Mouse (Mus musculus): ENCODE measurements around the gene Agpat3.
A peak's percentile ranks its signal among the peaks of the same experiment; 100 is the strongest.

Agpat3 gene

DNA sequence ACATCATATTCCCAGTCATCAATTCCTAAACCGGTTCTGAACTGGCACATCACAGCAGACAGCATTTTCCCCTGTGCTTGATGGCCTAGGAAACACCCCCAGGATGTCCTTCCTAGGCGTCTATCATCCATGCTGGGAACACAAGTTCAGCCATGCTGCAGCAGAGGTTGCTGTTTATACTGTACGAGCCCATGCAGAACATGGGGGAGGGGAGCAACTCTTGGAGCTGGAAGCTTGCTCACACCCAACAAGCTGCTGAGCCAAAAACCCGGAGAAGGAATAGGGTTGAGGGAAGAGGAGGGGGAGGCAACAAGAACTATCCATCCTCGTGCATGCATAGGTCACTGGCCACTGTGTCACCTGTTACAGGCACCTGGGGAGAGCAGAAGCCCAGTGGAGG, 92.0 kb downstream of the Agpat3 start:
- DNase-seq (ENCODE audit: low read depth, low spot score): no peak

DNA sequence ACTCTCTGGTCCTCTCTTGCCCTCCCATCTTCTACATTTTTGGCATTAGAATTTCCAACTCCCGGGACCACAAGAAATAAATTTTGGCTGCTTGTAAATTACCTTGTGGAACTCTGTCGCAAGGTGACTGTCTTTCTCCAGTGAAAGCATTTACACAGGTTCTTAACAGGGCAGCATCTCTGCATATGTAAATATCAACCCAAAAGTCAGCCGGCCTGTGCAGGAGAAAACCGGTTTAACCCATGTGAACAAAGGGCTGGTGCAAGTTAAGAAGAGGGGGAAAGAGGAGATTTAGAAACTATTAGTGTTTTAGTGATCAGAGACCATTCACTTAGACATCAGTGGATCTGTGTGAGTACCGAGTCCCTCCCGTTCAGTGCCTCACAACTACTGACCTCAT, 92.6 kb downstream of the Agpat3 start:
- no peak for DNase-seq (ENCODE audit: low read depth, low spot score)

DNA sequence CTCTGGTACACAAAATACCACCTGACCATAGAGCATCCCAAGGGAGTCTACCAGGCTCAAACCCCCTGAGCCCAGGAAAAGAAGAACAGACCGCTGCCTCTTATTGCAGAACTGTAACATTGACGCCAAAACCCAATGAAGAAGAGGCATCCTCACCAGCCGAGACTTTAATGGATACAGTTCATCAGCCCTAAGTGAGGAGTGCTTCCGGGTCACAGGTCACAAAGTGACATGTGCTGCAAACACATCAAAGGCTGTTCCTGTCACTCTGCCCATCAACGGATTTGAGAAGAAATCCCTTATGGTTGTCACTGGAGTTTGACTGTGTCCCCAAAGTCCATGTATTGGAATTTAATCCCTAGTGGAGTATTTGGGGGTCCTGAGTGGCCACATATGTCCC, 93.1 kb downstream of the Agpat3 start:
- DNase-seq (ENCODE audit: low read depth, low spot score): no peak

DNA sequence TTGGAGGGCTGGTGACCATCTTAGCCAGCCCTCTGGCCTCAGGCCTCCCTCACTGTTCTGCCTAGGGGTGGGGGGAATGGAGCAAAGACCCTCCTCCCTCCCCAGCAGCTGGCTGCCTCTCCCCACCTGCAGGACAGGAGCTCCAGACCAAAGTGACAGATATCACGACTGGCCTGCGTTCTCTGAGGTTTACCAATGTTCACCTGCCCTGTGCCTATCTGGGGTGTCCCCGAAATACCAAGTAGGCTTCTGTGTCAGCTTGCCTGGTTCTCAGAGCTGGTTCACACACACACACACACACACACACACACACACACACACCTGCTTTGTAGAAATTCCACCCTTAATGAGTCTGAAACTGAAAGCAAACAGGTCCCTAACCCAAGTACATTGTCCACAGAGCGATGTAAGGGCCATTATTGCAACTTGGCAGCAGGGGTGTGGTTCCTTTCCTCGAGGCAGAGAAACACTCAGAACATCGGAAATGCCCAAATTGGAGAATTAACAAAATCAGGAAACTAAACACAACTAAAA, 94.1 kb downstream of the Agpat3 start:
- no peak for DNase-seq (ENCODE audit: low read depth, low spot score)

DNA sequence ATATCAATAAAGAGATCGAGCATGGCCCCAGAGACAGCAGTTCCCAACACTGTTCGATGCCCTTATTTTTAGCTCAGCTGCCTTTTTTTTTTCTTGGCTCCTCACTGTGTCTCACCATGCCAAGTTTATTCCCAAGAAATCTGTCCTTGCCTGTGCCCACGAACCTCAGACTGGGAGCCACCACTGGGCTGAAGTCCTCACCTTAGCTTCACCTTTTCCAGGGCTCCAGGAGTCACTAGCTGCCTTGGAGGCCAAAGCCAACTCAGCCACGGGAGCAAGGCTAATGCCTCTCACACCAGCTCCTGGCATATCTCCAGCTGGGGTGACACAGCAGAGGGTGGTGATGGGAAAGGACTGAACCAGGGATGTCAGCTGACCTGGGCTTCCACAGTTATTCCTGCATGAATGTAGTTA, 96.6 kb downstream of the Agpat3 start:
- no peak for DNase-seq (ENCODE audit: low read depth, low spot score)

DNA sequence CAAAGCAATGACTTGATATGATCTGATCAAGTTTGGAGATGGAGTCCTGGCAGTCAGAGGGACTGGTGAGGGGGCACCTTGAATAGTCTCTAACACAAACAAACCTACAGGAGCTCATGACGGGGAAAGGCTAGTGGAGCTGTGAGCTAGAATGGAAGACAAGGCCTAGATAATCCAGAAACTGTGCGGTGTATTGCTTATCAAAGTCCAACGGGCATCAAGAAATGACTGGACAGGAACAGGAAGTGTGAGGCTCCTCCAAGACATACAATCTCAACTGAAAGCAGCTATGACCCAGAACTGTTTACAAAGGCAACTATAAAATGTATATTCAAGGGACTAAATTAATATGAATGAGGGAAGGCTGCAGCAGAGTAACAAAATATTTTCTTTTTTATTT, 105.1 kb downstream of the Agpat3 start:
- no peak for DNase-seq (ENCODE audit: low read depth, low spot score)

DNA sequence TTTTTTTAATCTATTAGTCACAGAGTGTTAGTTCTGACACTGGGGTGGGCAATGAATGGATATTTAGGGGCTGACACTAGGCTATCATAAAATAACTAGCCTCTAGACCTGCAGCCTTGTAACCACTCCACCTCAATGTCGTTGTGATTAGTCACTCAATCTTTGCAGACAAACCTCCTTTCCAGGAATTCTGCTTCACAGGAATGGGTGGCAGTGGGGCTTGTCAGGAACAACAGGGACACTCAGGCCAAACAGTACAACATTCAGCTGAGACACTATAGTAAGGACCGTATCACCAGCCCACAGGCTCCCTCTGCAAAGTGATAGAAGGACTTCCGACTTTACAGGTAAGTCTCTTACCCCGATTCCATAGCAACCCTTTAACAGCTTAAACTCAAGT, 105.6 kb downstream of the Agpat3 start:
- DNase-seq (ENCODE audit: low read depth, low spot score): no peak

DNA sequence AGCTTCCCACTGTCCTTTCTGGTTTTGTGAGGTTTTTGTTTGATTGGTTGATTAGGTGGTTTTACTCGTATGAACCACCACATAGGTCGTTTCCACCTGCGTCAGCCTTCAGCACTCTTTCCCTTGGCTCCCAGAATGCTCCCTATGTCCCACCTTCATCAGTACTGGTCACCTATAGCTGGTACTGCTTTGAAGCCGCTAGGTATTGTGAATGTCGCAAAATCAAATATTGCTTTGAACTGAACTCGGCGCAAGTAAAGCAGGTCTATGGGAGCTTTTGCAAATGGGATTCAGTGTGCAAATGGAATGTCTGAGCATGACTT, 107.1 kb downstream of the Agpat3 start:
- peak; percentile 10 for DNase-seq (ENCODE audit: low read depth, low spot score)

DNA sequence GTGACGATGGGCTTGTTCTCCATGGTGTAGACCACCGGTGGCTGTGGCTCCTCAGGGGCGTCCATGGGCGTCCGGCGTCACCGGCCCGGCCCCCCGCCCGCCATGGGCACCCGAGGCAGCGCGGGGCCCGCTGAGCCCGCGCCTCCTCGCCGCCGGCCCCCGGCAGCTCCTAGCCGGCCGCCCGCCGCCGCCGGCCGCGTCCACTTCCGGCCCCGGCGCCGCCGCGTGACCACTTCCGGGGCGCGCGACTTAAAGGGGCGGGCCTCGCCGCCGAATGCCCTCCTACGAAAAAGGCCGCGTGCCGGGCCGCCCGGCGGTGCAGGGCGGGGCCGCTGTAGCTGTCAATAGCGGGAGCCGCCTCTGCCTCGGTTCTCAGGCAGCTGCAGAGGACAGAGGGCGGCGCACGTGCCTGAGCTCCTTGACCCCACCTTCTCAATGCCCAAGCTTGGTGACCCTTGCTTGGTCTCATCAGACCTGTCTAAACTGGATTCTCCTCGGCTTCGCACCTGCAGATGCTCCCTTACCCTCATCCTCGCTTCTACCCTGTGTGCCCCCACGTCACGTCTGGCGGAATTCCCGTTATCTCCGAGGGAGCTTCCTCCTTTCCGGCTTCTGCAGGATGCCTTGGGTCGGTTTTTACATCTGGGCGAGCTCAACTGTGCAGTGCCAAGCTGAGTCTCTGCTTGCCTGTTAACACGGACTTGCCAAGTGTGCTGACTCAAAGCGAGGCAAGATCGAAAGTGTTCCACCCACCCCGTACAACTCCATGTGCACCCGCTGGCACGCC, 107.7 kb downstream of the Agpat3 start, which contains the start of gene Trappc10:
Gene Trappc10, minus strand, starts transcription at position 204 of the 787 bp plus-strand sequence.
- DNase-seq (ENCODE audit: low read depth, low spot score): peak; percentile 74

DNA sequence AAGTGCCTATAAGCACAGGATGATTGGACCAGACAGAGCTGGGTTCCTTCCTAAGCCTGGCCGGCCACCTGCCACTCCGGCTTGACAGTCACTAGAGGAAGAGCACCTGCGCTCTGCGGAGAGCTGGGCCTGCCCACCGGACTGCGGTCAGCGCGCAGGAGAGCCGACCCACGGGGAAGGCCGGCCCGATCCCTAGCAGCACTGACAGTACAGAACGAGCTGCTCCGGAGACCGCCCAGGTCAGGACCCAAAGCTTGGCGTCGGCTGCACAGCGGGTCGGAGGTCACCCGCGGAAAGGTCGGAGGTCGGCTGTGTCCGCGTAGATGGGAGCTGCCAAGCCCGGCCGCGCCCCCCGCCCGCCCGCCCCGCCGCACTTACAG, 108.2 kb downstream of the Agpat3 start:
- DNase-seq (ENCODE audit: low read depth, low spot score): no peak

DNA sequence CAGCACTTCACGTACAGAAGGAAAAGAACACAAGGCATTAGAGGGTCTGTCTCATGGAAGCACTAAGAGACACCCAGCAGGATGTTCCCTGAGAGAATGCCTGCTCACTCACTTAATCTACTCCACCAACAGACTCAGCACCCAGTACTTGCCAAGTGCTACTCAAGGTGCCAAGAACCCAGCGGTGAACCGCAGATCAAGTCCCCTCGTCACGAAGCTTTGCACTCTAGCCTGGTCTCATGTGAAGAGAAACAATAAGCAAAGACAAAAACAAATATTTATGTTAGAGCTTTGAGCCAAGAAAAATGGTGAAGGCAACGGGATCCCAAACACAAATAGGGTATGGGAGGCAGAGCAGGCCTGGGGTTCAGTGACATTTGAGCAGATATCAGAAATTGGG, 113.4 kb downstream of the Agpat3 start:
- DNase-seq (ENCODE audit: low read depth, low spot score): no peak

DNA sequence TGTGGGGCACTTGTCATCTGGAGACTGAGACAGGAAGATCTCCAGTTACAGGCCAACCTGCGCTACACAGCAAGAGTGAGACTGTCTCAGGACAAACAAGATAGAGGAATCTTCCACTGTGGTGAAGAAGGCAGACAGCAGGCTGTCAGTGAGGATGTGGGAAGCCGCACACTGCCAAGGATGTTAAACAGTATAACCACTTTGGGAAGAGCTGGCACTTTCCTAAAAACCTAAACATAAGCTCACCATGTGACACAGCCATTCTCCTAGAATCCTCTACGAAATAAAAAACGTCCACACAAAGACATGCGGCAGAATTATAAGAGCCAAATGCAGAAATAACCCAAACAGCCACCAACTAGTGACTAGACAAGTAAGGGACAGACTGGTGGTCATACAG, 114.0 kb downstream of the Agpat3 start:
- no peak for DNase-seq (ENCODE audit: low read depth, low spot score)

DNA sequence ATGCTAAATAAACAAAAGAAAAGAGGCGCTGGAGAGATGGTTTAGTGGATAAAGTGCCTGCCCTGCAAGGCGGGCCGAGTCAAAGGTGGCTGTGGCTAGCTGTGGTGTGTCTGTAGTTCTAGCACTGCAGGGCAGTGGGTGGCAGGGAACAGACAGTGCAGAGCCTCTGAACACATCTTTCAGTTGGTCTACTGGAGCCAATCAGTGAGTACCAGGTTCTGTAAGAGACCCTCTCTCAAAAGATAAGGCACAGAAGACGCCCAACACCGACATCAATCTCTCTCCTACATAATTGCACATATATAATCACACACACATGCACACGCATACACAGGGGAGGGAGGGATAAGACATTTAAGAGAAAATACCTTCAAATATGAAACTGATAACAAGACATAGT, 114.5 kb downstream of the Agpat3 start:
- no peak for DNase-seq (ENCODE audit: low read depth, low spot score)

DNA sequence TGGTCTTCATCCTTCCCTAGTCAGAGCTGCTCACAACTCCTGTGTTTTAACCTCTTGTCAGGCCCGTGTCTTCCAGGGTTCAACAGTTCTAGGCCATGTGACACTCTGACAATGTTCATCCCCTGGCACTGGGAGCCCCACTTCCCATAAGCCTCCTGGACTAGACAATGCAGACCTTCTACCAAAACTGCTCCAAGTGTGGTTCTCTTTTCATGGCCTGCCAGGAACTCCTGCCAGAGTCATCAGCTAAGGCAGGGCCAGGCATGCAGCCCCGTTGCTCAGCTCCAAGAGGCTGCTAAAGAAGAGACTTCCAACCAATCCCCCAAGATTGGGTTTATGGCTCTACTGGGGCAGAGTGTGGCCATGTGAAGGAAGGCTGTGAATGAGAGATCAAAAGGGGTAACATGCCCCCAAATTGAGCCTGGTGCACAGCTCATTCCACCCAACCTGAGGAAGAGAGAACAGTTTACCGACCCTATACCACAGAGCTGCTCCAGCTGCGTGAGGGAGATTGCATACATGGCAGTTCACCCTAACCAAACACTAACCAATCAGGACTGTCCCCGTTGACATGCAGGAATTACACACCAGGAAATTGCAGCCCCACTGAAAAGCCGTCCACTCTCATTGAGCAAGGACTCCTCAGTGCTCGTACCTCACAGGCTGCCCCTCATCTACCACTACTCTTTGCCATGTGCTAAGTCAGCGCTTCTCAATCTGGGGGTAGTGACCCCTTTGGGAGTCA, 115.2 kb downstream of the Agpat3 start:
- DNase-seq (ENCODE audit: low read depth, low spot score): no peak

DNA sequence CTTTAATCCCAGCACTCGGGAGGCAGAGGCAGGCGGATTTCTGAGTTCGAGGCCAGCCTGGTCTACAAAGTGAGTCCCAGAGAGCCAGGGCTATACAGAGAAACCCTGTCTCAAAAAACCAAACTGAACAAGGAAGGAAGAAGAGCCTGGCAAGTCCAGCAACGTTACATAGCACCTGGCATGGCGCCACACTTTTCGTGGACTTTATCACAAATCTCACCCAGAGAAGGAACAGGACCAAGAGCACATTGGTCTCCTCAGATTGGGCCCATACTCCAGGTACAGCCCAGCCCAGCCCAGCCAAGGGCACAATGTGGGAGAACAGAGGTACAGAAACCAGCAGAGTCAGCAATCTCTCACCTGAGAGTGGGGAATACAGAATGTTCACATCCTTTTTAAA, 118.5 kb downstream of the Agpat3 start:
- DNase-seq (ENCODE audit: low read depth, low spot score): no peak

DNA sequence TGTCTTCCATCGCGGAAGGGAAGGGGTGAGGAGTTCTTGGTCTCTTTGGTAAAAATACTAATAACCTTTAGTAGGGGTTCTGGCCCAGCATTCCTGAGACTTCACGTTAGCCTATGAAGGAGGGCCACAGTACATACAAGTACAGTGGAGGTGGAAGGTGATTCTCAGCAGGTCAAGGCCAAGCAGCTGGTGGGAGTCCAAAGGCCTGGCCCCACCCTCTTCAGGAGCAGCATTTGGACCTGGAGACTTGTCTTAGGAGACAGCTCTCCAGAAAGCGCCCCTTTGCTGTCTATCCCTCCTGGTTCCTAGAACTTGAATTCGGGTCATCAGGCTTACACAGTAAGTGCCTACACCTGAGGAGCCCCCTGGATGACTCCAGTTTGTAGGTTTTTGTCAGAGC, 119.1 kb downstream of the Agpat3 start:
- no peak for DNase-seq (ENCODE audit: low read depth, low spot score)

DNA sequence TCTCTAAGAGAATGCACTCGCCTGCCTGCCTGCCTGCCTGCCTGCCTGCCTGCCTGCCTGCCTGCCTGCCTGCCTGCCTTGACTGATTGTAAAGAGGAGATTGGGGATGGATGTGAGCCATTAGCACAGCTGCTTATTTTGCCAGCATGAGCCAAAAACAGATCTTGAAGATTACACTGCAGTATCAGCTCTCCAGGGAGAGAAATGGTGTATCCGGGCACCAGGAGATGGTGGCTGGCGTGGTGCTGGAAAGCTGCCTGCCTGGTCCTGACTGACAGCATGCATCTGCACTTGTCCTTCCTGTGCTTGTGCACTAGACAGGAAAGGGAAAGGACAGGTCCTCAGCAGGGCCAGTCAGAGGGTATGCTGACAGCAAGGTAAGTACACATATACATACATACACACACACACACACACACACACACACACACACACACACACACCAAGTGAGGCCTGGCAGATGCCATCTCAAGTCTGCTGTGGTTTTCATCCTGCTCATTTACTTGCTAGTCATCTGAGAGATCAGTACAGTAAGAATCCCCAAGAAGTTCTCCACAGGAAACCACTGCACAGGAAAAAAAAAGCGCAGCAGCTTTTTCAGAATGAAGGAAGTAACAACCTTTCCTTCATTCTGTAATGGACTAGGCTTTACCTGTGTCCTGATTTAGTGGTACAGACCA, 119.8 kb downstream of the Agpat3 start:
- DNase-seq (ENCODE audit: low read depth, low spot score): no peak

DNA sequence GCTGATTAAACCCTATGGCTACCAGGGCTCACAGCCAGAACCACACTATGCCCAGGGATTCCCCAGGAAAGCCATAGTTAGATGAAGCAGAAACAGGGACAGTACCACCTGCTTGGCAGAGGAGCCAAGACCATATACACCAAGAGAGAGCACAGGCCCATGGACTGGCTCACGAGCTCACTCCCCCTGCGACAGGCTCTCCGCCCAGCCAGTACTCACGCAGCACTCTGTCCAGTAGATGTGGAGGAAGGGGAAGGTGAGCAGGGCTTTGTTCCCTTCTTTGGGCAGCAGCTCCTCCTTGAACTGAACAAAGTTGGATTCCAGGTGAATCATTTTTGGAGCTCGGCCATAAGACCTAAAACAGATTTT, 123.7 kb downstream of the Agpat3 start:
- no peak for DNase-seq (ENCODE audit: low read depth, low spot score)

DNA sequence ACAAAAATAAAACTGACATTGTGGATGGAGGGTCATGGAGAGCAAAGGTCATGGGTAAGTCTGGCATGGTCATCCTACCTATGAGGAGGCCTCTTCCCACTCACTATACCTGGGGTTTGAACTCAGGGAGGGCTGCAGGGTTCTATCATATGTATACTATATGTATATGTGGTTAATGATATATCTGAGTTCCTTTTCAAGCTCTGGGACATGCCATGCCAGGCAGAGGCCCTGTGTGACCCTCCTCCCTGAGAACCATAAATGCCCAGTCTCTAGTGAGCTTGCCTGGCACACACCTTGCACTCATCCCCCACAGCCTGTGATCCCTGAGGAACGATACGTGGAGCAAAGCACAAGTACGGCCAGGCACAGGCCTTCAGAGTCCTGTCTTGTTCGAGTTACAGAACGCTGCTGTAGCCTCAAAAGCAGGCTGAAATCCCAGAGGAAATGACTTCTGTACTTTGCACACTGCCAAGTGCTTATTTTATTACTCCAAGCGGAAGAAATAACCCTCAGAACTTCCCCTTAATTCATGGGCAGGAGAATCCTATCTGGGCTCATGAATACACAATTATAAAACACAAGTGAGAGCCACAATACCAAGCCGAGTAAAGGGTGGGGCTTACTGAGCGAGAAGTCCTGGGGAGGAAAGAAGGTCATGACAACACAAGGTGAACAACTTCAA, 124.3 kb downstream of the Agpat3 start:
- no peak for DNase-seq (ENCODE audit: low read depth, low spot score)

DNA sequence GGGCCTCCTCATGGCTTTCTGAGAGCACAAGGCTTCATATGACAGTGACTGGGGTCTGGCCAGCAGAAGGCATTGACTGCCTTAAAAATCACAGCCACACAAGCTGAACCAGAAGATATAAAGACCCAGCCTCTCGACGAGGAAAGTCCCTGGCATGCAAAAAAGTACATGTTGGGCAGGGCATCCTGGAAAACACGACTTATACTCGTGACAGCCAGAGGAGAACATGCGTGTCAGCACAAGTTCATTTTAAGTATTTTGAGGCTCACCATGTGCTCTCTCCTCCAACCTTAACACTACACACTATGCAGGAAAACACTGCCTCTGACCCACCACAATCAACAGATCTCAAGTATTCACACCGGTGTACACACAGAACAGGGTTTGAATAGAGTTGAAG, 128.2 kb downstream of the Agpat3 start:
- no peak for DNase-seq (ENCODE audit: low read depth, low spot score)

DNA sequence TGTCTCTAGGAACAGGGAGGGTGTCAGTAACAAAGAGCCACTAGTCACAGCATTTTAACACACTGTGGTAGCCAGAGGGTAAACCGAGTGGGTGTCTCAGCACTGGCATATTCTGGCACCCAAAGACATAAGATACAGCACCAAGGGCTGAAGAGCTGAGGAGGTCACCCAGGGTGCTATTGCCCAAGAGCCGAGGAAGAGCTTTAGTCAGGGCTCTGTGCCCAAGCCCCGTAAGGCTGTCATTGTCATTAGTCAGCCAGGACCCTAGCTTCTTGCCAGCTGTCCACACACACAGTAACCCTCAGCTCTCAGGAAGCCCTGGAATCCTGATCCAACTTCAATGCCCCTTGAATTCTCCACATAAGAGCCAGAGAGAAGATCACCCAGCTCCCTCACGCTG, 129.4 kb downstream of the Agpat3 start:
- DNase-seq (ENCODE audit: low read depth, low spot score): no peak

DNA sequence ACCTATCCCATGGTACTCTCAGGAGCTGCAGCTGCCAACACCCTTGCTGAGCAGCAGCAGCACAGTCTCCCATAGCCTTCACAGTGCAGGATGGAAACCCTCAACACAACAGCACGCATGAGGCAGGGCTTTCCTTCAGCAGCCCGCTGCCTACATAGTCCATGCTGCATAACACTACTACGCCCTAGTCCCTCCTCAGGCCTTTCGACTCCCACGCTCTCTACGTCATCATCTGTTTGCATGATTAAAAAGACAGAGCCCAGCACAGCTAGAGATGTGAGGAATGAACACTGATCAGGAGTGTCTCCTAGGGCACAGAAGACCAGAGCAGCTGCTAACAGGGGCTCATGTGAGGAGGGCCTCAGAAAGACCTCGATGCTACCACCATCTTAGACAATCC, 131.0 kb downstream of the Agpat3 start:
- DNase-seq (ENCODE audit: low read depth, low spot score): no peak

All from forelimb bud, embryonic 11.5 days (tissue).